Mouse (Mus musculus) testis, adult 2 months (tissue): ENCODE measurements around the gene Ankmy1.

ENCODE experiments used
- CTCF ChIP-seq: fragments of 200-500 bp; IDR thresholded peaks from 2 replicates; pipeline ENCODE4 v1.5.1; 2012; ENCODE audit warnings: low read depth, mild to moderate bottlenecking, inconsistent platforms, low read length, moderate library complexity; ENCODE audit not compliant: control insufficient read depth, insufficient read depth, insufficient replicate concordance
- POLR2A ChIP-seq: fragments of 200-500 bp; IDR thresholded peaks from 2 replicates; pipeline ENCODE4 v1.6.1; 2012; ENCODE audit warnings: low read depth, mild to moderate bottlenecking, inconsistent platforms, low read length, moderate library complexity; ENCODE audit not compliant: control insufficient read depth

DNA sequence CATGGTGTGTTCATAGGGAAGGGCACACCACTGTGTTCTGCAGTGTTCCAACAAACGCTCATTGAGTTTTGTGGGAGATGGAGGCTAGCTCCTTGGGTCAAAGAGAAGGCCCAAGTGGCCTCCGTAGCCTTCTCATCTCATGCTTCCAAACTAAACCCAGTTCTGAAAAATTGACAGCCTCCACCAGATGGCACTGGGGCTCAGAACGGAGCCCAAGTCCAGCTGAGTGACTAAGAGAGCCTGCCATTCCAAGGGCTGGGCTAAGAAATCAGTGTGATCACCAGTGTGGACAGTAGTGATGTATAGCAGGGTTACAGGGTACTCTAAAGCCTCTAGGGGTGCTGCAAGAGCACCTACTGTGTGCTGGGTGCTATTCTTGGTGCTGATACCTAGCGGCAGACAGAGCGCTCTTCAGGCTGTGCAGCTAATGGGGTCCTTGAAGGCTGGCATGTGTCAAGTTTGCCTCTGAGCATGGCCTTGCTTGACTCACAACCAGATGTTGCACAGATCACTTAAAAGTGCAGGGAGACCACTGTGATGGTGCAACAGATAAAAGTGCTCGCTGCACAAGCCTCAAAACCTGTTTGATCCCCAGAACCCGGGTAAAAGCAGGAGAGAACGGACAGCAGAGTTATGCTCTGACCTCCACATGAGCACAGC lies 62.3 kb downstream of the Ankmy1 start:
- TF ChIP-seq POLR2A (no peak), CTCF (peak; percentile 23; the same call in 1 of the 2 replicates)
